Mouse (Mus musculus): ENCODE data around the gene Pde11a. TPM values are rescaled to one million over a fixed set of nuclear protein-coding genes. Genes with fewer than 3 reads are reported as not detected.

Pde11a gene
- polyA plus RNA-seq, 1 experiment from 2014 or later, result 0.11 TPM

DNA sequence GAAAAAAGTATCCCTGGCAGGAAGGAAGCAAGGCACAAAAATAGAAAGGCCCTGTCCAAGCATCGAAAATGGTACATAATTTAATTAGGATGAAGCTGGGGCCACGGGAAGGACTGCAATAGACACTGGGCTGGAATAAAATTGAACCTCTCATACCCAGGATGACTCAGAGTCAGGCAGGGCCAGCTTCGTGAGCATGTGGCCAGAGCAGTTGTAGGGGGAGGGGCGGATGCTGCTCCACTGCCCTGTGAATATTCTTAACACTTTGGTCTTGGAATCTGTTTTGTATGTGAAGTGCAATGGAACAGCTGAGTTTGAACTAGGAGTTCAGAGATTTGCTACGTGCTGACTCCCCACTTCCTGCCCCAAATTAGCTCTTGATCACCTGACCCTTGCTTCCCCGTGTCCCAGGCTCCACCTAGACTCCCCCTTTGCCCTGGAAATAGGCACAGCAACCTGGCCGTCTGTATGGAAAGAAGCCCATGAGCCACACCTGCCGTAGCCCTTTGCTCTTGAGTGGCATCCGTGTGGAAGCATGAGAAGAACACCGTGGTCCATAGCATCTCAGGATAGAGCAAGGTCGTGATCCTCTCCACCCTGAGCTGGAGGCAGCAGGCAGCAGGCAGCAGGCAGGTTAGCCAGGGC, 6.3 kb downstream of the Pde11a start:
- 52% methylated on average over 11 of the region's 11 CpGs for WGBS (ENCODE audit: insufficient replicate concordance)

DNA sequence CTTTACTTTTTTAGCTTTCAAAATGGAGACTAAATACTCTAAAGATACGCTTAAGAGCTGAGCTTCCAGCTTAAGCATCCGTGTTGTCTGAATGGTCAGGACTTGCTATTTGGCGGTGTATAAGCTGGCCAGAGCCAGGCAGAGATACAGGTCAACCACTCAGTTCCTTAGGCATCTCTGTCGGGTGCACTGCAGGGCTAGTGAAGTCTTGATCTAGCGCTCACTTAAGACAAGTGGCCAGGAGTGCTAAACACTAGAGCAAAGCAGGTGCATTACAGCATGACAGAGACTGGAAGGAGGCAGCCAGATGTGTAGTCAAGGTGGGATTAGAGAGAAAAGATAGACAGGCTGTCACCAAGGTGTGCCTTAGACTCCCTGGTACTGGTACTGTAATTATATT, 8.5 kb downstream of the Pde11a start:
- no peaks in the 10 kb centered on the region for H3K36me3 ChIP-seq (ENCODE audit: control insufficient read depth, insufficient read depth, low read length)
- no peak for ATAC-seq (replicated peaks; ENCODE audit: insufficient number of reproducible peaks, low FRiP score, low TSS enrichment)
- no peaks in the 10 kb centered on the region for H3K4me1 ChIP-seq (ENCODE audit: control insufficient read depth, insufficient read depth, low read length)
- H3K4me3 ChIP-seq (ENCODE audit: low read depth, low read length), result no peak overlapping the region
- no peak overlapping the region for H3K4me2 ChIP-seq
- H3K27ac ChIP-seq (ENCODE audit: low read depth, low read length), result no peak overlapping the region
- H3K27me3 ChIP-seq (ENCODE audit: control insufficient read depth, insufficient read depth, low read length), result no peaks in the 10 kb centered on the region
- WGBS (ENCODE audit: insufficient replicate concordance), result 73% methylated on average over 5 of the region's 5 CpGs
- no peak overlapping the region for H3K9ac ChIP-seq (ENCODE audit: low read depth, low read length)
- no peaks in the 10 kb centered on the region for H3K9me3 ChIP-seq (replicated peaks; ENCODE audit: control insufficient read depth, low read length)

More for the DNA sequence above, 6.3 kb downstream of the Pde11a start:
- H3K36me3 ChIP-seq (ENCODE audit: control insufficient read depth, insufficient read depth, low read length), result no peaks in the 10 kb centered on the region
- no peak overlapping the region for H3K27ac ChIP-seq (ENCODE audit: low read depth, low read length)
- no peak overlapping the region for H3K4me2 ChIP-seq
- H3K4me3 ChIP-seq (ENCODE audit: low read depth, low read length), result no peak overlapping the region
- no peak overlapping the region for H3K9ac ChIP-seq (ENCODE audit: low read depth, low read length)
- H3K9me3 ChIP-seq (replicated peaks; ENCODE audit: control insufficient read depth, low read length), result no peaks in the 10 kb centered on the region
- ATAC-seq (replicated peaks; ENCODE audit: insufficient number of reproducible peaks, low FRiP score, low TSS enrichment), result no peak
- no peaks in the 10 kb centered on the region for H3K27me3 ChIP-seq (ENCODE audit: control insufficient read depth, insufficient read depth, low read length)
- no peaks in the 10 kb centered on the region for H3K4me1 ChIP-seq (ENCODE audit: control insufficient read depth, insufficient read depth, low read length)

- H3K4me1 ChIP-seq (ENCODE audit: control insufficient read depth, insufficient read depth, low read length), result no peaks in the 10 kb centered on the region
- no peak overlapping the region for H3K27ac ChIP-seq (ENCODE audit: low read depth, low read length)
- no peaks in the 10 kb centered on the region for H3K36me3 ChIP-seq (ENCODE audit: control insufficient read depth, insufficient read depth, low read length)
- 83% methylated on average over 3 of the region's 3 CpGs for WGBS (ENCODE audit: insufficient replicate concordance)
- H3K9ac ChIP-seq (ENCODE audit: low read depth, low read length), result no peak overlapping the region
- no peak for ATAC-seq (replicated peaks; ENCODE audit: insufficient number of reproducible peaks, low FRiP score, low TSS enrichment)
- no peaks in the 10 kb centered on the region for H3K27me3 ChIP-seq (ENCODE audit: control insufficient read depth, insufficient read depth, low read length)
- H3K4me3 ChIP-seq (ENCODE audit: low read depth, low read length), result no peak overlapping the region
- H3K9me3 ChIP-seq (replicated peaks; ENCODE audit: control insufficient read depth, low read length), result no peaks in the 10 kb centered on the region
- no peak overlapping the region for H3K4me2 ChIP-seq
Measured at GRCm38 (mm10) chr2:76326161-76326560, 12.4 kb downstream of the Pde11a start.

GRCm38 (mm10) chr2:76324463-76324862, 14.1 kb downstream of the Pde11a start:
- Histone ChIP-seq H3K9ac (ENCODE audit: low read depth, low read length) (no peak overlapping the region), H3K9me3 (replicated peaks; ENCODE audit: control insufficient read depth, low read length) (no peaks in the 10 kb centered on the region), H3K4me2 (no peak overlapping the region), H3K27ac (ENCODE audit: low read depth, low read length) (no peak overlapping the region), H3K4me1 (ENCODE audit: control insufficient read depth, insufficient read depth, low read length) (no peaks in the 10 kb centered on the region), H3K4me3 (ENCODE audit: low read depth, low read length) (no peak overlapping the region), H3K36me3 (ENCODE audit: control insufficient read depth, insufficient read depth, low read length) (no peaks in the 10 kb centered on the region), H3K27me3 (ENCODE audit: control insufficient read depth, insufficient read depth, low read length) (no peaks in the 10 kb centered on the region)
- ATAC-seq (replicated peaks; ENCODE audit: insufficient number of reproducible peaks, low FRiP score, low TSS enrichment), result no peak
- WGBS (ENCODE audit: insufficient replicate concordance), result 83% methylated on average over 5 of the region's 5 CpGs

GRCm38 (mm10) chr2:76323185-76323875, 15.2 kb downstream of the Pde11a start:
- Histone ChIP-seq H3K36me3 (ENCODE audit: control insufficient read depth, insufficient read depth, low read length) (no peaks in the 10 kb centered on the region), H3K9me3 (replicated peaks; ENCODE audit: control insufficient read depth, low read length) (no peaks in the 10 kb centered on the region), H3K27ac (ENCODE audit: low read depth, low read length) (no peak overlapping the region), H3K4me1 (ENCODE audit: control insufficient read depth, insufficient read depth, low read length) (no peaks in the 10 kb centered on the region), H3K4me3 (ENCODE audit: low read depth, low read length) (no peak overlapping the region), H3K9ac (ENCODE audit: low read depth, low read length) (no peak overlapping the region), H3K27me3 (ENCODE audit: control insufficient read depth, insufficient read depth, low read length) (no peaks in the 10 kb centered on the region), H3K4me2 (no peak overlapping the region)
- ATAC-seq (replicated peaks; ENCODE audit: insufficient number of reproducible peaks, low FRiP score, low TSS enrichment), result no peak
- 79% methylated on average over 21 of the region's 21 CpGs for WGBS (ENCODE audit: insufficient replicate concordance)

GRCm38 (mm10) chr2:76320336-76320735, 18.2 kb downstream of the Pde11a start:
- Histone ChIP-seq H3K27ac (ENCODE audit: low read depth, low read length) (no peak overlapping the region), H3K36me3 (ENCODE audit: control insufficient read depth, insufficient read depth, low read length) (no peaks in the 10 kb centered on the region), H3K9me3 (replicated peaks; ENCODE audit: control insufficient read depth, low read length) (no peaks in the 10 kb centered on the region), H3K4me1 (ENCODE audit: control insufficient read depth, insufficient read depth, low read length) (no peaks in the 10 kb centered on the region), H3K4me2 (no peak overlapping the region), H3K9ac (ENCODE audit: low read depth, low read length) (no peak overlapping the region), H3K27me3 (ENCODE audit: control insufficient read depth, insufficient read depth, low read length) (no peaks in the 10 kb centered on the region), H3K4me3 (ENCODE audit: low read depth, low read length) (no peak overlapping the region)
- WGBS (ENCODE audit: insufficient replicate concordance), result 75% methylated on average over 6 of the region's 6 CpGs
- ATAC-seq (replicated peaks; ENCODE audit: insufficient number of reproducible peaks, low FRiP score, low TSS enrichment), result no peak

- WGBS (ENCODE audit: insufficient replicate concordance), result 77% methylated on average over 6 of the region's 6 CpGs
Measured at GRCm38 (mm10) chr2:76319231-76319630, 19.3 kb downstream of the Pde11a start.

DNA sequence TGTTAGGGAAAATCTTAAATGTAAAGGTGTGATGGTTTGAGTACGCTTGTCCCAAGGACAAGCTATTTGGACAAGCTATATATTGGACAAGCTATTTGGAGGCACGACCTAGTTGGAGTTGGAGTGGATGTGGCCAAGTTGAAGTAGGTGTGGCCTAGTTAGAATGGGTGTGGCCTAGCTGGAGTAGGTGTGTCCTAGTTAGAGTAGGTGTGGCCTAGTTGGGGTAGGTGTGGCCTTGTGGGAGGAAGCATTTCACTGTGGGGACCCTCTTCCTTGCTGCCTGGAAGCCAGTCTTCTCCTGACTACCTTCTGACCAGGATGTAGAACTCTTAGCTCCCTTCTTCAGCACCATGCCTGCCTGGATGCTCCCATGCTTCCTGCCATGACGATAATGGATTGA, 50.9 kb downstream of the Pde11a start:
- 85% methylated on average over 3 of the region's 3 CpGs for WGBS (ENCODE audit: insufficient replicate concordance)
- Histone ChIP-seq H3K4me3 (ENCODE audit: low read depth, low read length) (no peak overlapping the region), H3K27me3 (ENCODE audit: control insufficient read depth, insufficient read depth, low read length) (no peaks in the 10 kb centered on the region), H3K9ac (ENCODE audit: low read depth, low read length) (no peak overlapping the region), H3K36me3 (ENCODE audit: control insufficient read depth, insufficient read depth, low read length) (no peaks in the 10 kb centered on the region), H3K27ac (ENCODE audit: low read depth, low read length) (no peak overlapping the region), H3K4me2 (no peak overlapping the region), H3K4me1 (ENCODE audit: control insufficient read depth, insufficient read depth, low read length) (no peaks in the 10 kb centered on the region), H3K9me3 (replicated peaks; ENCODE audit: control insufficient read depth, low read length) (no peaks in the 10 kb centered on the region)
- no peak for ATAC-seq (replicated peaks; ENCODE audit: insufficient number of reproducible peaks, low FRiP score, low TSS enrichment)

More at GRCm38 (mm10) chr2:76319231-76319630, 19.3 kb downstream of the Pde11a start:
- no peak overlapping the region for H3K9ac ChIP-seq (ENCODE audit: low read depth, low read length)
- ATAC-seq (replicated peaks; ENCODE audit: insufficient number of reproducible peaks, low FRiP score, low TSS enrichment), result no peak
- no peaks in the 10 kb centered on the region for H3K27me3 ChIP-seq (ENCODE audit: control insufficient read depth, insufficient read depth, low read length)
- H3K27ac ChIP-seq (ENCODE audit: low read depth, low read length), result no peak overlapping the region
- no peaks in the 10 kb centered on the region for H3K9me3 ChIP-seq (replicated peaks; ENCODE audit: control insufficient read depth, low read length)
- H3K4me3 ChIP-seq (ENCODE audit: low read depth, low read length), result no peak overlapping the region
- H3K4me1 ChIP-seq (ENCODE audit: control insufficient read depth, insufficient read depth, low read length), result no peaks in the 10 kb centered on the region
- no peaks in the 10 kb centered on the region for H3K36me3 ChIP-seq (ENCODE audit: control insufficient read depth, insufficient read depth, low read length)
- no peak overlapping the region for H3K4me2 ChIP-seq

GRCm38 (mm10) chr2:76286288-76286740, 52.3 kb downstream of the Pde11a start:
- Histone ChIP-seq H3K4me2 (no peak overlapping the region), H3K4me1 (ENCODE audit: control insufficient read depth, insufficient read depth, low read length) (no peaks in the 10 kb centered on the region), H3K36me3 (ENCODE audit: control insufficient read depth, insufficient read depth, low read length) (no peaks in the 10 kb centered on the region), H3K9me3 (replicated peaks; ENCODE audit: control insufficient read depth, low read length) (no peaks in the 10 kb centered on the region), H3K27me3 (ENCODE audit: control insufficient read depth, insufficient read depth, low read length) (no peaks in the 10 kb centered on the region), H3K27ac (ENCODE audit: low read depth, low read length) (no peak overlapping the region), H3K9ac (ENCODE audit: low read depth, low read length) (no peak overlapping the region), H3K4me3 (ENCODE audit: low read depth, low read length) (no peak overlapping the region)
- ATAC-seq (replicated peaks; ENCODE audit: insufficient number of reproducible peaks, low FRiP score, low TSS enrichment), result no peak
- 61% methylated on average over 4 of the region's 4 CpGs for WGBS (ENCODE audit: insufficient replicate concordance)

Data from heart, embryonic 11.5 days (tissue).